Mouse (Mus musculus): Measurements from ENCODE around the gene Nup210l.

The Nup210l gene

GRCm38 (mm10) chr3:90103938-90104337 lies at the start of gene Nup210l:
Gene Nup210l, plus strand, starts transcription at chr3:90104132.
- DNase-seq = no peak

GRCm38 (mm10) chr3:90061549-90061948 lies 42.4 kb upstream of the Nup210l start:
- DNase-seq = no peak

GRCm38 (mm10) chr3:90062539-90062938 lies 41.4 kb upstream of the Nup210l start:
- no peak for DNase-seq

- no peak for DNase-seq
Observed at GRCm38 (mm10) chr3:90064383-90064782, 39.5 kb upstream of the Nup210l start.

GRCm38 (mm10) chr3:90065553-90065952 lies 38.4 kb upstream of the Nup210l start:
- DNase-seq = peak; percentile 63

- DNase-seq = no peak
Observed at GRCm38 (mm10) chr3:90067851-90068250, 36.1 kb upstream of the Nup210l start.

- DNase-seq = no peak
Observed at GRCm38 (mm10) chr3:90069688-90070087, 34.2 kb upstream of the Nup210l start.

GRCm38 (mm10) chr3:90072294-90072693 lies 31.6 kb upstream of the Nup210l start, which contains the start of gene Tpm3:
Gene Tpm3, plus strand, starts transcription at chr3:90072649.
- DNase-seq = no peak

- peak; percentile 81 for DNase-seq
Observed at GRCm38 (mm10) chr3:90076921-90077716, 26.8 kb upstream of the Nup210l start.

GRCm38 (mm10) chr3:90078224-90078623 lies 25.7 kb upstream of the Nup210l start:
- DNase-seq = no peak

- DNase-seq = peak; percentile 90
Observed at GRCm38 (mm10) chr3:90079133-90079762, 24.7 kb upstream of the Nup210l start.

GRCm38 (mm10) chr3:90079763-90080497 lies 24.0 kb upstream of the Nup210l start:
- DNase-seq = peak; percentile 90

GRCm38 (mm10) chr3:90080498-90080863 lies 23.5 kb upstream of the Nup210l start:
- DNase-seq = no peak

GRCm38 (mm10) chr3:90081365-90082240 lies 22.3 kb upstream of the Nup210l start:
- no peak for DNase-seq

- peak; percentile 28 for DNase-seq
Observed at GRCm38 (mm10) chr3:90083034-90083433, 20.9 kb upstream of the Nup210l start.

- no peak for DNase-seq
Observed at GRCm38 (mm10) chr3:90083698-90084324, 20.1 kb upstream of the Nup210l start.

- DNase-seq = no peak
Observed at GRCm38 (mm10) chr3:90084790-90085189, 19.1 kb upstream of the Nup210l start.

GRCm38 (mm10) chr3:90085281-90085680 lies 18.7 kb upstream of the Nup210l start:
- no peak for DNase-seq

GRCm38 (mm10) chr3:90086068-90086467 lies 17.9 kb upstream of the Nup210l start:
- DNase-seq = no peak

- DNase-seq = no peak
Observed at GRCm38 (mm10) chr3:90088617-90089016, 15.3 kb upstream of the Nup210l start.

- DNase-seq = no peak
Observed at GRCm38 (mm10) chr3:90090892-90091291, 13.0 kb upstream of the Nup210l start.

GRCm38 (mm10) chr3:90094453-90094852 lies 9.5 kb upstream of the Nup210l start:
- no peak for DNase-seq
